Mouse (Mus musculus) heart, embryonic 13.5 days (tissue): ENCODE results near the gene E130208F15Rik. TPM values are rescaled to one million over a fixed set of nuclear protein-coding genes. Genes with fewer than 3 reads are reported as not detected.

ENCODE experiments used
- ATAC-seq: fragments of 200-750 bp; cut with Nextera tagmentation; 2 replicates; pipeline ENCODE4 v1.8.0; 2017; ENCODE audit warnings: moderate TSS enrichment; ENCODE audit not compliant: insufficient number of reproducible peaks, low FRiP score, low TSS enrichment; ENCODE audit errors: extremely low read depth
- H3K27ac ChIP-seq: fragments of 300-500 bp; sonication (generic); replicated peaks from 2 replicates; pipeline ENCODE4 v1.5.1; 2015; ENCODE audit warnings: moderate library complexity, mild to moderate bottlenecking, inconsistent platforms
- H3K27me3 ChIP-seq: fragments of 300-500 bp; sonication (generic); replicated peaks from 2 replicates; pipeline ENCODE4 v1.6.1; 2015; ENCODE audit warnings: mild to moderate bottlenecking, inconsistent platforms
- H3K36me3 ChIP-seq: fragments of 300-500 bp; sonication (generic); 2 replicates; pipeline ENCODE4 v1.6.1; 2015; ENCODE audit warnings: mild to moderate bottlenecking, inconsistent platforms
- H3K4me1 ChIP-seq: fragments of 300-500 bp; sonication (generic); 2 replicates; pipeline ENCODE4 v1.6.1; 2015; ENCODE audit warnings: inconsistent platforms
- H3K4me2 ChIP-seq: fragments of 300-500 bp; sonication (generic); 2 replicates; pipeline ENCODE4 v1.6.1; 2015; ENCODE audit warnings: inconsistent platforms, mild to moderate bottlenecking, moderate library complexity
- H3K4me3 ChIP-seq: fragments of 300-500 bp; sonication (generic); 2 replicates; pipeline ENCODE4 v1.5.1; 2015; ENCODE audit warnings: moderate library complexity, mild to moderate bottlenecking, inconsistent platforms
- H3K9ac ChIP-seq: fragments of 300-500 bp; sonication (generic); 2 replicates; pipeline ENCODE4 v1.6.1; 2015; ENCODE audit warnings: inconsistent platforms, mild to moderate bottlenecking, moderate library complexity
- H3K9me3 ChIP-seq: fragments of 300-500 bp; sonication (generic); 2 replicates; pipeline ENCODE4 v1.6.1; 2016; ENCODE audit warnings: inconsistent platforms
- whole genome bisulfite sequencing: fragments of 180-500 bp; shearing (Covaris S2); methylation state at CpG from one replicate; pipeline ENCODE4 v1.1.7; 2015; ENCODE audit warnings: mixed read lengths; 5-methylcytosine and 5-hydroxymethylcytosine counted together
- polyA plus RNA-seq: library from polyadenylated mRNA; unstranded; fragments of >200 nt; fragmentation: Nextera tagmentation; extraction: Ambion mirVana; gene quantifications from 2 replicates; pipeline ENCODE4 v1.2.1, GENCODE M21; 2015

E130208F15Rik gene
- polyA plus RNA-seq = 2.5 and 3.3 TPM in 2 replicates

- peak within 1 kb of the TSS; percentile 82 for H3K4me3 ChIP-seq
- H3K36me3 ChIP-seq = peaks cover 3% of the 10 kb centered on the region; the same call in 1 of the 2 replicates
- under 1% methylated on average over 63 of the region's 63 CpGs for WGBS
- H3K9me3 ChIP-seq = 0 out of 2 replicates have a peak, but pooled peaks cover 4% of the 10 kb centered on the region
- peak within 1 kb of the TSS; percentile 92 for H3K4me2 ChIP-seq
- peaks cover 21% of the 10 kb centered on the region for H3K4me1 ChIP-seq
- H3K9ac ChIP-seq = peak within 1 kb of the TSS; percentile 93
- peak; percentile 12; the same call in 1 of the 2 replicates for ATAC-seq
- peak within 1 kb of the TSS; percentile 93 for H3K27ac ChIP-seq
- no peaks in the 10 kb centered on the region for H3K27me3 ChIP-seq
Observed at GRCm38 (mm10) chr7:30321539-30322284, at the start of gene E130208F15Rik. E130208F15Rik (plus strand) TSS chr7:30321740.

DNA sequence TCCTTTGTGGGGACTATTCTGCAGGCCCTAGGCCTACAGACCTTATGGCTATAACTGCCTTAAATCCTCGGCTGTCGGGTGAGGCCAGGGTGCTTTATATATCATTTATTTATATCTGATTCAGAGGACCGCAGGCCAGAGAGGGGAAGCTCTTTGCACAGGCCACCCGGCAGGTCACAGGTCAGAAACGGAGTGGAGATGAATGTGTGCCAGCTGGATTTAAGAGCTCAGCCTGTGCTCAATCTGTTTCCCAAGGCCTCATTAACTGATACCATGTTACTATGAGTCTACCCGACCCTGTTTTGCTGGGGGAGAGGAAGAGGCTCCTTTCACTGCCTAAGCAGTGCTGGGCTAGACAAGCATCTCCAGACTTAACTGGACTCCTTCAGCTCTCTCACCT lies 47.2 kb upstream of the E130208F15Rik start:
- WGBS = 64% methylated on average over 6 of the region's 6 CpGs
- Histone ChIP-seq H3K27ac (no peak overlapping the region), H3K4me1 (peaks cover 22% of the 10 kb centered on the region), H3K36me3 (peaks cover 28% of the 10 kb centered on the region), H3K4me2 (no peak overlapping the region), H3K9ac (no peak overlapping the region), H3K9me3 (no peaks in the 10 kb centered on the region), H3K4me3 (no peak overlapping the region), H3K27me3 (no peaks in the 10 kb centered on the region)
- ATAC-seq = no peak

- Histone ChIP-seq H3K4me3 (peak overlapping the region; percentile 86), H3K27ac (no peak overlapping the region), H3K36me3 (no peaks in the 10 kb centered on the region), H3K9me3 (no peaks in the 10 kb centered on the region), H3K9ac (peak overlapping the region; percentile 83), H3K27me3 (no peaks in the 10 kb centered on the region), H3K4me2 (peak overlapping the region; percentile 94), H3K4me1 (peaks cover 37% of the 10 kb centered on the region)
- ATAC-seq = no peak
- 60% methylated on average over 2 of the region's 2 CpGs for WGBS
Observed at GRCm38 (mm10) chr7:30278911-30279310, 42.6 kb upstream of the E130208F15Rik start.

DNA sequence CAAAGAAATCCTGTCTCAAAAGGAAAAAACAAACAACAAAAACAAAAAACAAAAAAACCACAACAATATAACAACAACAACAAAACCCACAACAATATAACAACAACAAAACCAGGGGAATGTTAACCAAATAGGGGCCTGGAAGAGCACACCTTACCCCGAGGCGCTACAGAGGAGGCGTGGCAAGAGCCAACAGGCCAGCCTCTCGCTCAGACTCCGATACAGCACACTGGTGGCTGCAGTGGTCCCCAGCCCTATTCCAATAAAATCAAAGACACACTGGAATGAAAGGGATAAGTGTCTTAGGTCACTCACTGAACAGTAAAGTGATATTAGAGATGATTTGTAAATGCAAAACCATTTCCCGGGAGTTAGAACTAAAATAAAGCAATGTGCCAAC lies 42.0 kb upstream of the E130208F15Rik start:
- Histone ChIP-seq H3K4me3 (peak overlapping the region; percentile 86), H3K27ac (peak overlapping the region; percentile 99), H3K9ac (peak overlapping the region; percentile 83), H3K36me3 (no peaks in the 10 kb centered on the region), H3K9me3 (no peaks in the 10 kb centered on the region), H3K4me1 (peaks cover 34% of the 10 kb centered on the region), H3K27me3 (no peaks in the 10 kb centered on the region), H3K4me2 (peak overlapping the region; percentile 94)
- no peak for ATAC-seq
- WGBS = 1% methylated on average over 6 of the region's 6 CpGs

GRCm38 (mm10) chr7:30279951-30280669 lies 41.4 kb upstream of the E130208F15Rik start, which contains the start of the genes Thap8 and Wdr62:
Thap8 (plus strand) TSS chr7:30280094.
Wdr62 (minus strand) TSS chr7:30280419.
- no peaks in the 10 kb centered on the region for H3K9me3 ChIP-seq
- peak within 1 kb of the TSS; percentile 86 for H3K4me3 ChIP-seq
- H3K4me1 ChIP-seq = peaks cover 28% of the 10 kb centered on the region
- peak within 1 kb of the TSS; percentile 94 for H3K4me2 ChIP-seq
- no peaks in the 10 kb centered on the region for H3K36me3 ChIP-seq
- H3K27ac ChIP-seq = peak within 1 kb of the TSS; percentile 99
- H3K9ac ChIP-seq = peak within 1 kb of the TSS; percentile 83
- ATAC-seq = peak; percentile 95
- H3K27me3 ChIP-seq = no peaks in the 10 kb centered on the region
- WGBS = under 1% methylated on average over 49 of the region's 49 CpGs

GRCm38 (mm10) chr7:30280670-30281138 lies 40.8 kb upstream of the E130208F15Rik start:
- H3K9ac ChIP-seq = peak overlapping the region; percentile 83
- peaks cover 22% of the 10 kb centered on the region for H3K4me1 ChIP-seq
- WGBS = under 1% methylated on average over 20 of the region's 20 CpGs
- no peaks in the 10 kb centered on the region for H3K36me3 ChIP-seq
- no peaks in the 10 kb centered on the region for H3K27me3 ChIP-seq
- no peaks in the 10 kb centered on the region for H3K9me3 ChIP-seq
- ATAC-seq = peak; percentile 76
- H3K4me3 ChIP-seq = peak overlapping the region; percentile 86
- H3K27ac ChIP-seq = peak overlapping the region; percentile 99
- peak overlapping the region; percentile 94 for H3K4me2 ChIP-seq

- H3K27ac ChIP-seq = peak overlapping the region; percentile 99
- no peak for ATAC-seq
- no peaks in the 10 kb centered on the region for H3K27me3 ChIP-seq
- 69% methylated on average over 4 of the region's 4 CpGs for WGBS
- H3K9ac ChIP-seq = 0 out of 2 replicates have a peak overlapping the region, but pooled peaks have one; percentile 83
- H3K4me1 ChIP-seq = peaks cover 22% of the 10 kb centered on the region
- no peaks in the 10 kb centered on the region for H3K9me3 ChIP-seq
- no peaks in the 10 kb centered on the region for H3K36me3 ChIP-seq
- no peak overlapping the region for H3K4me3 ChIP-seq
- peak overlapping the region; percentile 94 for H3K4me2 ChIP-seq
Observed at GRCm38 (mm10) chr7:30281522-30281921, 40.0 kb upstream of the E130208F15Rik start.

- Histone ChIP-seq H3K27ac (no peak overlapping the region), H3K9me3 (no peaks in the 10 kb centered on the region), H3K4me2 (no peak overlapping the region), H3K4me1 (peaks cover 22% of the 10 kb centered on the region), H3K36me3 (no peaks in the 10 kb centered on the region), H3K27me3 (peaks cover 8% of the 10 kb centered on the region), H3K9ac (0 out of 2 replicates have a peak overlapping the region, but pooled peaks have one; percentile 29), H3K4me3 (no peak overlapping the region)
- 58% methylated on average over 7 of the region's 7 CpGs for WGBS
- ATAC-seq = no peak
Observed at GRCm38 (mm10) chr7:30282740-30283139, 38.8 kb upstream of the E130208F15Rik start.

DNA sequence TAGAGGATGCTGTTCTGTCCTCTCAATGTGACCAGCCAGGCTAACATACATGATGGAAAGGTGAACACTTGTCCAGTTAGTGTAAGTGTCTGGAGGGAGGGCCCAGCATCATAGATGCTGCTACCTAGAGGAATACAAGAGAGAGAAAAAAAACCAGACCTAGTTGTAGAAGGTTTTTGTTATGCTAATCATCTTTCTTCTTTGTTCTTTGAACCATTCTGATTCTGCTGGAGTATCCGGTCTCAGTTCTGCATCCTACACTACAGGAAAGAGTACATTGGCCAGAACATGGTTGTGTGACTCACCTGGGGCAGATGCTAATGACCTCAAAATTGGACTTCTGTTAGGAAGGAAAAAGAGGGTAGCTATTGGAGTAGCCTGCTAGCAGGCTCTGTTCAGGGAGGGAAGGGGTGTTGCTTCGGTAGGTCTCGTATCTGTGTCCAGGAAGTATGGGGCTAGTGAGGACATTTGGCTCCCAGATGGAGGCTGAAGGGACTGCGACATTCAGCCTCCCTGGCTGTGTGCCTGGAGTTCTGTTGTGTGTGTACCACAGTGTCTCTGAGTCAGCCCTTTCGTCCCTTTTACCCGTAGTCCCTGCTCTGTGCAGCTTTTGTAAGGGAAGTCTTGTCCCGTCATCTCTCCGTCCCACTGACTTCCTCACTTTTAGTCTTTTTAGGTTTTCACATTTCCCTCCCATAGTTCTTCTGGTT lies 34.7 kb upstream of the E130208F15Rik start:
- no peak overlapping the region for H3K9ac ChIP-seq
- no peak overlapping the region for H3K4me3 ChIP-seq
- WGBS = 50% methylated on average over 8 of the region's 8 CpGs
- no peak overlapping the region for H3K4me2 ChIP-seq
- no peak for ATAC-seq
- no peak overlapping the region for H3K27ac ChIP-seq
- H3K9me3 ChIP-seq = no peaks in the 10 kb centered on the region
- peaks cover 17% of the 10 kb centered on the region for H3K27me3 ChIP-seq
- no peaks in the 10 kb centered on the region for H3K36me3 ChIP-seq
- peaks cover 14% of the 10 kb centered on the region for H3K4me1 ChIP-seq

- Histone ChIP-seq H3K4me1 (peaks cover 19% of the 10 kb centered on the region), H3K4me2 (no peak overlapping the region), H3K27ac (no peak overlapping the region), H3K36me3 (no peaks in the 10 kb centered on the region), H3K4me3 (no peak overlapping the region), H3K9ac (no peak overlapping the region), H3K9me3 (no peaks in the 10 kb centered on the region), H3K27me3 (peaks cover 17% of the 10 kb centered on the region)
- ATAC-seq = no peak
- WGBS = 66% methylated on average over 6 of the region's 6 CpGs
Observed at GRCm38 (mm10) chr7:30288046-30288445, 33.5 kb upstream of the E130208F15Rik start.
